Mouse (Mus musculus): Measurements from ENCODE around the gene Zfp451. TPM values are rescaled to one million over a fixed set of nuclear protein-coding genes. Genes with fewer than 3 reads are reported as not detected.

Gene Zfp451
- total RNA-seq, 2 experiments from 2014 or later = 53.8 to 55.3 TPM

DNA sequence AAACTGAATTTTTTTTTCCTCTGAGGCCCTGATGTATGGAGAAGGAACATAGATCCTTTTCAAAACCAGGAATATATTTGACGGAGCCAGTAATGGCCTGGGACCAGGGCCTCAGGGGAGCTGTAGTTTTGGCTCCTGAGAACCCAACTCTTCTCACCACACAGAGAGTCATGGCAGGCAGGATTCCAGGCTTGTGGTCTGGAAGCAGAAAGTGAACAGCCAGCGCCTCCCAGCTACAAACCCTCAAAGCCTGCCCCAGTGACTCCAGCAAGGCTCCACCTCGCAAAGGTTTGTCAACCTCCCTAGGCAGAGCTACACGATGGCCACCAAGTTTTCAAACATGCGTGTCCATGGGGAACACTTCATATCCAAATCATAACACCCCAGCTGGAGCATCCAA lies 102.4 kb downstream of the Zfp451 start:
- no peak for DNase-seq

Other genes with a start within 250 kb of the Zfp451 start
- 1 to 10 TPM; 4.7 to 5.2 TPM for gene Prim2, start 144.8 kb downstream of the Zfp451 start, total RNA-seq (2021)
- 10 to 100 TPM; 26.4 to 32.3 TPM for gene Rab23, start 94.7 kb downstream of the Zfp451 start, total RNA-seq (2021)
- gene Bag2, start 56.8 kb downstream of the Zfp451 start, total RNA-seq (2021) = 10 to 100 TPM; 10.3 to 11.3 TPM
- 10 to 100 TPM; 69.8 to 71.8 TPM for gene Bend6, start 93.2 kb upstream of the Zfp451 start, total RNA-seq (2021)
- gene Dst, start 93.6 kb upstream of the Zfp451 start, total RNA-seq (2021) = 100 to 1,000 TPM; 200 to 227 TPM

All from layer of hippocampus, postnatal 36 days (tissue).